Mouse (Mus musculus): ENCODE measurements around the gene Gm13697. TPM values are rescaled to one million over a fixed set of nuclear protein-coding genes. Genes with fewer than 3 reads are reported as not detected.
"Not testable (repeated sequence)": the region's sequence is repeated elsewhere in the genome, so short reads cannot be mapped to it uniquely, and the experiment has no call there.

The Gm13697 gene
- polyA plus RNA-seq (2012; rRNA removed) = not detected in 2 replicates

GRCm38 (mm10) chr2:83984443-83984842, at the start of gene Gm13697:
Gene Gm13697 (plus strand): TSS chr2:83984743.
- not testable (repeated sequence) for DNase-seq (ENCODE audit: low read depth, low spot score)
- no CpG with 5 or more reads among the region's 6 CpGs for WGBS

DNA sequence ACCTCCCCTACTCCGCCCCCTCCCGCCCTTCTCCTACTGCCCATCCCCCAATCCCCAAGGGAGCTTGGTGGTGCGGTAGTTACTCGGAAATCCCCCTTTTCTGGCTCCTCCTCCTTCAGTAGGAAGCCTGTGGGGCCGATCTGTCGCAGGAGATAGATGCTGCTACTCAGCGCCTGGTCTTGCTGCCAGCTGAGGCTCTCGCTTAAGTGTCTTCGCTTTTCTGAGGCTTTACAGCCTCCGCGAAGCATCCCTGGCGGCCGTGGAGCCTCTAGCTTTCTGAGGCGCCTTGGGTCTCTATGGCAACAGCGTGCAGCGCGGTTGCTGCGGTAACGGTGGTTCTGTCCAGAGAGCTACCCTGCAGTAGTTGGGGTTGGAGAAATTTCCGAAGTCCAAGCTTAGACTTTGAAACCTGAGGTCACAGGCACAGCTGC, 43.6 kb upstream of the Gm13697 start, which contains the start of gene Zswim2:
TSS of gene Zswim2 (minus strand) at position 298 of the 431 bp plus-strand sequence.
- WGBS = 3% methylated on average over 20 of the region's 20 CpGs

DNA sequence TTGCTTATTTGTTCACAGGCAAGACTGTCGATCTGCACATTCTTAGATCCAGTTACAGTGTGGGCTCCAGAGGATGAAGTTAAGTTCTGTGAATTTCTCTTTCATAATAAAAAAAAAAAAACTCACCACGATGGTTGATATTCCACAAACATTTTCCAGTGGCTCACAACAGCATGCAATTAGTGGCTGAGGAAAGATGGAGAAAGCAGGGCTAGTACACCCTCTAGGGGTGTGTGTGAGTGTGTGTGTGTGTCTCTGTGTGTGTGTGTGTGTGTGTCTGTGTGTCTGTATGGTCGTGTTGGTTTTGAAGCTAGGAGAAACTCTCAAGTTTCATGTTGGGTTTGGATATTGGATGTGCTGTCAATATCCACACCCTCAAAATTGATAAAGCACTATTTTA, 43.2 kb upstream of the Gm13697 start:
- no peak for DNase-seq (ENCODE audit: low read depth, low spot score)
- WGBS = 31% methylated on average over 3 of the region's 3 CpGs

More for the DNA sequence above, 43.6 kb upstream of the Gm13697 start, which contains the start of gene Zswim2:
- DNase-seq (ENCODE audit: low read depth, low spot score) = no peak

DNA sequence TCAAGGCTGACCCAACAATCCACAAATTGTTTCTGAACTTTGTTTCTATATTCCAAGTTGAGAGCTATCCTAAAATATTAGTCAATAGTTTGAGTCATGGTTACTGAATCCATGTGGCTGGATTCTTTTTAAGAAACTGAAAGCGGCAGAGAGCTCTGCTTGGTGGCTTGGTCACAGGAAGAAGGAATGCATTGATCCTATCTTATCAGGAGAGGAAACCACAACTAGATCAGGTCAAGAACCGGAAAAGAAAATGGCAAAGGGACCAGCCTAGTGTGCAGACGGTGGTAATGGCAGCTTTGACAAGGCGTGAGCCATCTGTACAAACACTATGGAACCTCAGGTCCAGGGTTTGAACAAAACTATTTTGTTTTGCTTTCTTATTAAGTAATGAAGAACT, 42.8 kb upstream of the Gm13697 start:
- WGBS = 76% methylated on average over 4 of the region's 4 CpGs
- no peak for DNase-seq (ENCODE audit: low read depth, low spot score)

DNA sequence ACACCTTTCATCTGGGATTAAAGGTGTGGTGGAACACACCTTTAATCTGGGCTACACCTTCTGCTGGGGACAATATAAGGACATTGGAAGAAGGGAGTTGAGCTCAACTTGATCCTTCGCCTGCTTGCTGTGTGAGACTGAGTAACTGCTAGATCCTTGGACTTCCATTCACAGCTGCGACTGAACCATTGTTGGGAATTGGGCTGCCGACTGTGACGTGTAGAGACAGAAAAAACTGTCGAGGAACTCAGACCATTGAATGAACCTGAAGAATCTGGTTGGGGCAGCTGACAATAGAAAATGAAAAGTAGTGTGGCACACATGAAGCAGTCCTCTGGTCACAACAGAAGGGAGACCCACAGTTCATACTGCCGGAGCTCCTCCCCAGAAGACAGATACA, 29.1 kb upstream of the Gm13697 start, which contains the start of gene Gm13698:
TSS of gene Gm13698 (plus strand) at position 301 of the 400 bp plus-strand sequence.
- not testable (repeated sequence) for DNase-seq (ENCODE audit: low read depth, low spot score)
- no CpG with 5 or more reads among the region's 6 CpGs for WGBS

- WGBS = no CpG with 5 or more reads among the region's 6 CpGs
- not testable (repeated sequence) for DNase-seq (ENCODE audit: low read depth, low spot score)
Observed at GRCm38 (mm10) chr2:83961203-83961602, 23.3 kb upstream of the Gm13697 start, which contains the start of gene Gm13693. Gene Gm13693 (plus strand): TSS chr2:83961503.

DNA sequence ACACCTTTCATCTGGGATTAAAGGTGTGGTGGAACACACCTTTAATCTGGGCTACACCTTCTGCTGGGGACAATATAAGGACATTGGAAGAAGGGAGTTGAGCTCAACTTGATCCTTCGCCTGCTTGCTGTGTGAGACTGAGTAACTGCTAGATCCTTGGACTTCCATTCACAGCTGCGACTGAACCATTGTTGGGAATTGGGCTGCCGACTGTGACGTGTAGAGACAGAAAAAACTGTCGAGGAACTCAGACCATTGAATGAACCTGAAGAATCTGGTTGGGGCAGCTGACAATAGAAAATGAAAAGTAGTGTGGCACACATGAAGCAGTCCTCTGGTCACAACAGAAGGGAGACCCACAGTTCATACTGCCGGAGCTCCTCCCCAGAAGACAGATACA, 17.5 kb upstream of the Gm13697 start, which contains the start of gene Gm13695:
TSS of gene Gm13695 (plus strand) at position 301 of the 400 bp plus-strand sequence.
- no CpG with 5 or more reads among the region's 6 CpGs for WGBS
- DNase-seq (ENCODE audit: low read depth, low spot score) = not testable (repeated sequence)

DNA sequence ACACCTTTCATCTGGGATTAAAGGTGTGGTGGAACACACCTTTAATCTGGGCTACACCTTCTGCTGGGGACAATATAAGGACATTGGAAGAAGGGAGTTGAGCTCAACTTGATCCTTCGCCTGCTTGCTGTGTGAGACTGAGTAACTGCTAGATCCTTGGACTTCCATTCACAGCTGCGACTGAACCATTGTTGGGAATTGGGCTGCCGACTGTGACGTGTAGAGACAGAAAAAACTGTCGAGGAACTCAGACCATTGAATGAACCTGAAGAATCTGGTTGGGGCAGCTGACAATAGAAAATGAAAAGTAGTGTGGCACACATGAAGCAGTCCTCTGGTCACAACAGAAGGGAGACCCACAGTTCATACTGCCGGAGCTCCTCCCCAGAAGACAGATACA, 11.7 kb upstream of the Gm13697 start, which contains the start of gene Gm13696:
TSS of gene Gm13696 (plus strand) at position 301 of the 400 bp plus-strand sequence.
- not testable (repeated sequence) for DNase-seq (ENCODE audit: low read depth, low spot score)
- WGBS = no CpG with 5 or more reads among the region's 6 CpGs

GRCm38 (mm10) chr2:83978633-83979032, 5.9 kb upstream of the Gm13697 start, which contains the start of gene Gm13694:
Gene Gm13694 (plus strand): TSS chr2:83978933.
- not testable (repeated sequence) for DNase-seq (ENCODE audit: low read depth, low spot score)
- WGBS = no CpG with 5 or more reads among the region's 6 CpGs

DNA sequence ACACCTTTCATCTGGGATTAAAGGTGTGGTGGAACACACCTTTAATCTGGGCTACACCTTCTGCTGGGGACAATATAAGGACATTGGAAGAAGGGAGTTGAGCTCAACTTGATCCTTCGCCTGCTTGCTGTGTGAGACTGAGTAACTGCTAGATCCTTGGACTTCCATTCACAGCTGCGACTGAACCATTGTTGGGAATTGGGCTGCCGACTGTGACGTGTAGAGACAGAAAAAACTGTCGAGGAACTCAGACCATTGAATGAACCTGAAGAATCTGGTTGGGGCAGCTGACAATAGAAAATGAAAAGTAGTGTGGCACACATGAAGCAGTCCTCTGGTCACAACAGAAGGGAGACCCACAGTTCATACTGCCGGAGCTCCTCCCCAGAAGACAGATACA, 5.7 kb downstream of the Gm13697 start, which contains the start of gene Gm13691:
TSS of gene Gm13691 (plus strand) at position 301 of the 400 bp plus-strand sequence.
- no CpG with 5 or more reads among the region's 6 CpGs for WGBS
- not testable (repeated sequence) for DNase-seq (ENCODE audit: low read depth, low spot score)

- DNase-seq (ENCODE audit: low read depth, low spot score) = not testable (repeated sequence)
- WGBS = 38% methylated on average over 8 of the region's 9 CpGs
Observed at GRCm38 (mm10) chr2:83993639-83994255, 9.2 kb downstream of the Gm13697 start.

- 64% methylated on average over 2 of the region's 3 CpGs for WGBS
- not testable (repeated sequence) for DNase-seq (ENCODE audit: low read depth, low spot score)
Observed at GRCm38 (mm10) chr2:83994526-83994925, 10.0 kb downstream of the Gm13697 start.

GRCm38 (mm10) chr2:84008913-84009312, 24.4 kb downstream of the Gm13697 start:
- WGBS = 48% methylated on average over 1 of the region's 1 CpGs

DNA sequence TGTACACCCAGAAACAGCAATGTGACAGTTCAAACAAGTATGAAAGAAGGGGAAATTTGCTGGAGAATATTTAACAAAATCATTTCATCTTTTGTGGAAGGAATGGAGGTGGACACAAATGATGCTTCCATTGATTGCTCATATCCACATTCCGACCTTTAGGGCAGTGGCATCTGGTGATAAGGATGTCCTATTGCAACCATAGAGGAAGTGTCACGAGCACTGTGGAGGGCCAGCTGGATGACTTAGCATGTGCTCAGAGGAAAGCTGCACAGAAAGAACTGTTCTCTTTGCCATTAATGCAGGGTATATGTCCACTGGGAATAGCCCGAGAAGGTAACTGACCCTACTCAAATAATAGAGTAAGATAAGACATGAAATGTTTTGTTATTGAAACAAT, 25.3 kb downstream of the Gm13697 start:
- no peak for DNase-seq (ENCODE audit: low read depth, low spot score)
- 63% methylated on average over 3 of the region's 3 CpGs for WGBS

More at GRCm38 (mm10) chr2:84008913-84009312, 24.4 kb downstream of the Gm13697 start:
- no peak for DNase-seq (ENCODE audit: low read depth, low spot score)

GRCm38 (mm10) chr2:84014572-84014971, 30.0 kb downstream of the Gm13697 start:
- WGBS = 55% methylated on average over 6 of the region's 6 CpGs
- DNase-seq (ENCODE audit: low read depth, low spot score) = no peak

- 76% methylated on average over 5 of the region's 5 CpGs for WGBS
- not testable (repeated sequence) for DNase-seq (ENCODE audit: low read depth, low spot score)
Observed at GRCm38 (mm10) chr2:84016291-84016690, 31.7 kb downstream of the Gm13697 start.

- no peak for DNase-seq (ENCODE audit: low read depth, low spot score)
- WGBS = 55% methylated on average over 3 of the region's 3 CpGs
Observed at GRCm38 (mm10) chr2:84018330-84018729, 33.8 kb downstream of the Gm13697 start.

DNA sequence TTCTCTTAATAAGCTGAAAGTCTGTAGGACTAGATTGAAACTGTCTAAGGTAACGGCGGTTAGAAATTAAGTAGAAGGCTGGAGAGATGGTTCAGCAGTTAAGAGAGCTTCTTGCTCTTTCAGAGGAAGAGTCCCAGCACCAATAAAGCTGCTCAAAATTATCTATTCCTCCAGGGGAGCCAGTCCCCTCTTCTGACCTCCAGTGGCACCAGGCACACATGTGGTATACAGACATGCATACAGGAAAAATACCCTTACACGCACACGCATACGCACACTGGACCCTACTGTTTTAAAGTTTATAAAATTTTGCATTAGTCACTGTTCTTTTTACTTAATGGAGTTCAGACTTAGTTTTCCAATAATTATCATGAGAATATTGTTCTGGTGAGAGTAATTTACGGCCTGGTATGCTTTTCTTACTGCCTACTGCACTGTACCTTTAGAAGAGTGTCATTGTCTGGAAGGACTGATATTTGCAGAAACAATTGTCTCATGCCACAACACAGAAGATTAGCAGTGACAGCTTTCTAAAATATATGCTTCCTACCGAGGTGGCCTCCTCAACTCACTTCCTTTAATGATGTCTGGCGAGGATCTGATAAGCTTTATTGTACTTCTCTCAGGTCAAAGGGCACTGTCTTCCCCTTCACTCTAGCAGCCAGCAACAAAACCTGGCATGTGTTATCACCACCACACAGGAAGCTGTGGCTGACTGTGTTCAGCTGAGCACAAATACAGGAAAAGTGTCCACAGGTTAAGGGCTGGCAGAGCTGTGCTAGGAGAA, 35.2 kb downstream of the Gm13697 start:
- 60% methylated on average over 8 of the region's 8 CpGs for WGBS
- no peak for DNase-seq (ENCODE audit: low read depth, low spot score)

DNA sequence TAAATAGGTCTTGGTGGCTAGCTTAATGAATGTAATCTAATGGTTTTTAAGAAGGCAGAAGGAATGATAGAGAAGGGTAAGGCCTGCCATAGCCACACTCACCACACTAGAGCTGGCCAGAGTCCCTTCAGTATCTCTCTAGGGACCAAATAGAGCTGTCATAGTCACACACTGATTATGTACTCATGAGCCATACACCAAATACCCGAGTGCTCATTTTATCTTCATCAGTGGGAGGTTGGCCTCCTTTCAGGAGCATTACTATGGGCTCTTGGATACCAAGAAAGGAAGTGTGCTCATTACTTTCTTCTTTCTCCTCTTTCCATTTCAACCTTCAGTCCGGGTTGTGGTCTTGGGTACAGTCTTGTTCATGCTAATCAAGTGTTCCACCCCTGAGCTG, 37.4 kb downstream of the Gm13697 start:
- DNase-seq (ENCODE audit: low read depth, low spot score) = no peak
- WGBS = 76% methylated on average over 2 of the region's 2 CpGs

- 68% methylated on average over 2 of the region's 2 CpGs for WGBS
- no peak for DNase-seq (ENCODE audit: low read depth, low spot score)
Observed at GRCm38 (mm10) chr2:84022905-84023304, 38.4 kb downstream of the Gm13697 start.
